Mouse (Mus musculus): ENCODE data around the gene Naga. TPM values are rescaled to one million over a fixed set of nuclear protein-coding genes. Genes with fewer than 3 reads are reported as not detected.

The Naga gene
- polyA plus RNA-seq, 1 experiment from 2014 or later, result 38.7 TPM

DNA sequence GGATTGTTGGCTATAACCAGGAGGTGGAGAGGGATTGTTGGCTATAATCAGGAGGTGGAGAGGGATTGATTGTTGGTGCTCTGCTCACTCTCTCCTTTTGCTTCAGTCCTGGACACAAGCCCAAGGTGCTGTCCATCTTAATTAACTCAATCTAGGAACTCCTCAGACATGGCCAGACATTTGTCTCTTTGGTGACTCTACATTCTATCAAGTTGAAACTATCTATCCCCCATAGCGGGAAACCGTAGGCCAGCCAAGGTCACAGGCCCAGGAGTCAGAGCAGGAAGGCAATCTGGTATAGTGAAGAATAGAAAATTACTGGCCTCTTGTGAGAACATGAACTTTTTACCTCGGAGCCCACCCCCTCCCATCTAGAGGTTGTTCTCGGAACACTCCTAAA lies 23.5 kb upstream of the Naga start:
- Histone ChIP-seq H3K27ac (no peak overlapping the region), H3K36me3 (replicated peaks; ENCODE audit: control insufficient read depth, insufficient read depth) (no peaks in the 10 kb centered on the region), H3K4me1 (replicated peaks; ENCODE audit: control insufficient read depth, insufficient read depth, low read length) (no peaks in the 10 kb centered on the region), H3K4me3 (replicated peaks; ENCODE audit: low read length) (no peak overlapping the region), H3K4me2 (replicated peaks) (no peak overlapping the region), H3K27me3 (ENCODE audit: control insufficient read depth, insufficient read depth, low read length) (no peaks in the 10 kb centered on the region), H3K9me3 (ENCODE audit: control insufficient read depth, low read length) (no peaks in the 10 kb centered on the region), H3K9ac (no peak overlapping the region)
- no peak for DNase-seq (ENCODE audit: low spot score)
- ATAC-seq (ENCODE audit: low FRiP score), result no peak
- 98% methylated on average over 4 of the region's 4 CpGs for WGBS

GRCm38 (mm10) chr15:82361459-82362018 lies 22.8 kb upstream of the Naga start:
- ATAC-seq (ENCODE audit: low FRiP score) (no peak), DNase-seq (ENCODE audit: low spot score) (no peak)
- no peak overlapping the region for H3K27ac ChIP-seq
- H3K4me1 ChIP-seq (replicated peaks; ENCODE audit: control insufficient read depth, insufficient read depth, low read length), result no peaks in the 10 kb centered on the region
- 79% methylated on average over 11 of the region's 11 CpGs for WGBS
- H3K4me3 ChIP-seq (replicated peaks; ENCODE audit: low read length), result no peak overlapping the region
- H3K9ac ChIP-seq, result no peak overlapping the region
- no peak overlapping the region for H3K4me2 ChIP-seq (replicated peaks)
- H3K36me3 ChIP-seq (replicated peaks; ENCODE audit: control insufficient read depth, insufficient read depth), result no peaks in the 10 kb centered on the region
- no peaks in the 10 kb centered on the region for H3K27me3 ChIP-seq (ENCODE audit: control insufficient read depth, insufficient read depth, low read length)
- H3K9me3 ChIP-seq (ENCODE audit: control insufficient read depth, low read length), result no peaks in the 10 kb centered on the region

DNA sequence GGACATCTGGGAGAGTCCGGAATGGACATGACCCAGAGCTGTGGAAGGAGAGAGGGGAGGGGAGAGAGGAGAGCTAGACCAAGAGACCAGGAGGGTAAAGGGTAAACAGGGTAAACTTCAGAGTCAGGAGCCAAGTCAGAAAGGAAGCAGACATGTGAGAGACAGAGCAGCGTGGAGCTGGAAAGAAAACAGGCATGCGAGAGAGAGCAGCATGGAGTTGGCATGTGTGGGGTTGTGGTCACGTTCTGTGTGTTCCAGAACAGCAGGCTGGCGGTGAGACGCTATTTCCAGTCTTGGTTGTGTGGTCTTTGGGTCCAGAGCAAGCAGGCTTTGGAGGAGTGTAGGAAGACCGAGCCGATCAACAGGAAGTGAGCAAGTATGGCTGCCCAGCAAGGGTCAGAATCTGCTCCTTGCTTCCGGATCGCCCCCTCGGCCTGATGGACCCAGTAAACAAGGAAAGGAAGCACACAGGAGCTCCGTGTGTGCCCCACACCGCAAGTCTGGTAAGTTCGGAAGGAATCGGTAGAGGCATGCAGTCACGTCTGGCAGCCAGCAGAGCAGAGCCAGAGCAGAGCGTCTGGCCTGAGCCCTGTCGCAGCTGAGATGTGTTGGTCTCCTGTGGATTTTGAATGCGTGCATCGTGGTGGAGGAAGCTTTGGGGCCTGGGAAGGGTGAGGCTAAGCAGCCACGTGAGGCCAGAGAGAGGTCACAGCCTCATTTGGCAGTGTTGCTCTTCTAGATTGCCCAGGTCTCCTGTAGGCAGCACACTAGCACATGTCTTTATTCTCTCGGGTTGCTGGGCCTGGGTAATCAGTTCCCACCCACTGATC lies 19.9 kb upstream of the Naga start:
- H3K27ac ChIP-seq, result no peak overlapping the region
- H3K9ac ChIP-seq, result no peak overlapping the region
- ATAC-seq (ENCODE audit: low FRiP score) (no peak), DNase-seq (ENCODE audit: low spot score) (no peak)
- peaks cover 8% of the 10 kb centered on the region; the same call in 1 of the 2 replicates for H3K4me1 ChIP-seq (replicated peaks; ENCODE audit: control insufficient read depth, insufficient read depth, low read length)
- no peak overlapping the region for H3K4me2 ChIP-seq (replicated peaks)
- no peak overlapping the region for H3K4me3 ChIP-seq (replicated peaks; ENCODE audit: low read length)
- no peaks in the 10 kb centered on the region for H3K9me3 ChIP-seq (ENCODE audit: control insufficient read depth, low read length)
- H3K36me3 ChIP-seq (replicated peaks; ENCODE audit: control insufficient read depth, insufficient read depth), result no peaks in the 10 kb centered on the region
- 66% methylated on average over 22 of the region's 22 CpGs for WGBS
- no peaks in the 10 kb centered on the region for H3K27me3 ChIP-seq (ENCODE audit: control insufficient read depth, insufficient read depth, low read length)

DNA sequence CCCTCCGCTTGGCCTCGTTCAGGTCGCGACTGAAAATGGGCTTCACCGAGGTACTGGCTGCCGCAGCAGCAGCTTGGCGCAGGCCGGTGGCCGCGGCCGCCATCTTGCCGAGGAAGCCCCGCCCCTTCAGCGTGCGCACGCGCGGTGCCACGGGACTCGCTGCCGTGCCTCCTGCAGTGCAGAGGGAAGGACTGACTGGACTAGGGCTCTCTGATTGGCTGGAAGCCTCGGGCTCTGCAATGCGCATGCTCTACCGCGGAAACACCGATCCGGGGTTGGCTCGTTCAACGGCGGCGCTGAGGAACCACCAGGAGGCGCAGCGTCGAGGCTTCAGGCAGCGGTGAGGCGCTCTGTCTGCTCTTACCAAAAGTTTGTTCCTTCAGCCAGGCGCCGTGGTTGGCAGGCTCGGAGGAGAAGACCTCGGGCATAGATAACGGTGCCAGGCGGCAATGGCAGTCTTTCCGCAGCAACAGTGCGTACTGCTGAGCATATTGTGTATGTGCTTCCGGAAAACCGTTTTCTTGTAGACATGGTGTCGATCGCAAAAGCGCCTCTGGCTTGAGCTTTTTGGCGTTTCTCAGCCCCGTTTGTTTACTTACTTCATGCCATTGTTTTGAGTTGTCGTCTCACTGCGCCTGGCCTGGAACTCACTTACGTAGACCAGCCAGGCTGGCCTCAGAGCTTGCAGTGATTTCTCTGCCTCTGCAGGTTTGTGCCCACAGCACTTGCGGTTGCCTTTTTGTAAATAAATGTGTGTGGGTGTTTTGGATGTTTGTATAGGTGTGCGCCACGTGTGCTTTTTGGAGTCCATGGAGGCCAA lies 15.6 kb upstream of the Naga start, which contains the start of gene Ndufa6:
Gene Ndufa6 (minus strand): TSS at position 197 of the 820 bp plus-strand sequence.
- no peaks in the 10 kb centered on the region for H3K9me3 ChIP-seq (ENCODE audit: control insufficient read depth, low read length)
- H3K9ac ChIP-seq, result peak within 1 kb of the TSS; percentile 95
- ATAC-seq (ENCODE audit: low FRiP score), result peak; percentile 98
- 2% methylated on average over 57 of the region's 57 CpGs for WGBS
- peak within 1 kb of the TSS; percentile 85 for H3K27ac ChIP-seq
- peak within 1 kb of the TSS; percentile 80 for H3K4me3 ChIP-seq (replicated peaks; ENCODE audit: low read length)
- peaks cover 18% of the 10 kb centered on the region for H3K4me1 ChIP-seq (replicated peaks; ENCODE audit: control insufficient read depth, insufficient read depth, low read length)
- H3K36me3 ChIP-seq (replicated peaks; ENCODE audit: control insufficient read depth, insufficient read depth), result peaks cover 17% of the 10 kb centered on the region
- no peaks in the 10 kb centered on the region for H3K27me3 ChIP-seq (ENCODE audit: control insufficient read depth, insufficient read depth, low read length)
- H3K4me2 ChIP-seq (replicated peaks), result peak within 1 kb of the TSS; percentile 81
- peak; percentile 97 for DNase-seq (ENCODE audit: low spot score)

DNA sequence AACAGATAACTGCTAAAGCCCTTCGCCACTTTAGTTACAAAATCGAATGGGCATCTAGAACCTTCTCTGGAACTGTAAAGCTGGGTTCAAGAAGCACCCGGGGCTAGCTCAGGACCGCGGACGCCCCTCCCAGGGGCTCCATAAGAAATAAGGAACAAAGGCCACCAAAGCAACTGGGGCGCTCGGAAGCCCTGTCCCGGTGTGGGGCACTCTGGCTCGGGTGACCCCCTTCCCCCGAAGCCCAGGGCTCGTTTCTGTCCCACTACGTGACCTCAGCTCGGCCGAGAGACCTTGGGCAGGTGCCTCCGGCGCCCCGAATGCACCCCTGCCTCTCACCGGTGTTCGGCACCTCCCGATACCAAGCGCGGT lies 15.0 kb upstream of the Naga start:
- Histone ChIP-seq H3K4me1 (replicated peaks; ENCODE audit: control insufficient read depth, insufficient read depth, low read length) (peaks cover 18% of the 10 kb centered on the region), H3K36me3 (replicated peaks; ENCODE audit: control insufficient read depth, insufficient read depth) (peaks cover 23% of the 10 kb centered on the region), H3K9me3 (ENCODE audit: control insufficient read depth, low read length) (no peaks in the 10 kb centered on the region), H3K27me3 (ENCODE audit: control insufficient read depth, insufficient read depth, low read length) (no peaks in the 10 kb centered on the region), H3K4me3 (replicated peaks; ENCODE audit: low read length) (peak overlapping the region; percentile 80), H3K4me2 (replicated peaks) (peak overlapping the region; percentile 68), H3K9ac (peak overlapping the region; percentile 95), H3K27ac (peak overlapping the region; percentile 85)
- DNase-seq (ENCODE audit: low spot score) (no peak), ATAC-seq (ENCODE audit: low FRiP score) (no peak; the same call in 1 of the 2 replicates)
- WGBS, result under 1% methylated on average over 23 of the region's 23 CpGs

- H3K9me3 ChIP-seq (ENCODE audit: control insufficient read depth, low read length), result no peaks in the 10 kb centered on the region
- no peak for DNase-seq (ENCODE audit: low spot score)
- H3K4me2 ChIP-seq (replicated peaks), result peak overlapping the region; percentile 68
- no peak for ATAC-seq (ENCODE audit: low FRiP score)
- H3K36me3 ChIP-seq (replicated peaks; ENCODE audit: control insufficient read depth, insufficient read depth), result peaks cover 28% of the 10 kb centered on the region
- peak overlapping the region; percentile 80 for H3K4me3 ChIP-seq (replicated peaks; ENCODE audit: low read length)
- no peaks in the 10 kb centered on the region for H3K27me3 ChIP-seq (ENCODE audit: control insufficient read depth, insufficient read depth, low read length)
- H3K9ac ChIP-seq, result peak overlapping the region; percentile 95
- WGBS, result 34% methylated on average over 14 of the region's 14 CpGs
- H3K4me1 ChIP-seq (replicated peaks; ENCODE audit: control insufficient read depth, insufficient read depth, low read length), result peaks cover 18% of the 10 kb centered on the region
- H3K27ac ChIP-seq, result peak overlapping the region; percentile 85
Observed at GRCm38 (mm10) chr15:82353078-82353744, 14.5 kb upstream of the Naga start.

DNA sequence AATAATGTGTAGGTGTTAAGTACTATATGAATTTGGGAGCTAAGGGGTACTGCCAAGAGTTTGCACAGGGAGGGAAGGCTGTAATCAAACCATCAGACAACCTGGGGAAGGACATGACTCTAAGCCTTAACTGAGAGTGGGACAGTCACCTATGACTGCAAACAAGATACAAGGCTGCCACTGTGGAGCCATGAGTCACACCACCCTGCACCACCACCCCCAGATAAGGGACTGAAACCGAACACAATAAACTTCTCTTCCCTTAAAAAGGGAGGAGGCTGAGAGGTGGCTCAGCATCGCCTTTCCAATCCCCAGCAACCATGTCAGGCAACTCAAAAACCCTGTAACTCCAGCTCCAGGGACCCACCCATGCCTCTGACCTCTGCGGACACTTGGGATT lies 12.8 kb upstream of the Naga start:
- Histone ChIP-seq H3K9ac (no peak overlapping the region), H3K36me3 (replicated peaks; ENCODE audit: control insufficient read depth, insufficient read depth) (peaks cover 36% of the 10 kb centered on the region), H3K4me1 (replicated peaks; ENCODE audit: control insufficient read depth, insufficient read depth, low read length) (peaks cover 30% of the 10 kb centered on the region), H3K27me3 (ENCODE audit: control insufficient read depth, insufficient read depth, low read length) (no peaks in the 10 kb centered on the region), H3K27ac (no peak overlapping the region), H3K4me2 (replicated peaks) (no peak overlapping the region), H3K9me3 (ENCODE audit: control insufficient read depth, low read length) (no peaks in the 10 kb centered on the region), H3K4me3 (replicated peaks; ENCODE audit: low read length) (no peak overlapping the region)
- DNase-seq (ENCODE audit: low spot score), result no peak
- WGBS, result 87% methylated on average over 3 of the region's 3 CpGs
- ATAC-seq (ENCODE audit: low FRiP score), result no peak

GRCm38 (mm10) chr15:82350349-82350748 lies 11.6 kb upstream of the Naga start:
- no peak for DNase-seq (ENCODE audit: low spot score)
- WGBS, result 91% methylated on average over 4 of the region's 4 CpGs
- Histone ChIP-seq H3K4me3 (replicated peaks; ENCODE audit: low read length) (no peak overlapping the region), H3K27me3 (ENCODE audit: control insufficient read depth, insufficient read depth, low read length) (no peaks in the 10 kb centered on the region), H3K9ac (no peak overlapping the region), H3K4me1 (replicated peaks; ENCODE audit: control insufficient read depth, insufficient read depth, low read length) (peaks cover 30% of the 10 kb centered on the region), H3K36me3 (replicated peaks; ENCODE audit: control insufficient read depth, insufficient read depth) (peaks cover 36% of the 10 kb centered on the region), H3K27ac (no peak overlapping the region), H3K9me3 (ENCODE audit: control insufficient read depth, low read length) (no peaks in the 10 kb centered on the region), H3K4me2 (replicated peaks) (no peak overlapping the region)
- no peak for ATAC-seq (ENCODE audit: low FRiP score)

DNA sequence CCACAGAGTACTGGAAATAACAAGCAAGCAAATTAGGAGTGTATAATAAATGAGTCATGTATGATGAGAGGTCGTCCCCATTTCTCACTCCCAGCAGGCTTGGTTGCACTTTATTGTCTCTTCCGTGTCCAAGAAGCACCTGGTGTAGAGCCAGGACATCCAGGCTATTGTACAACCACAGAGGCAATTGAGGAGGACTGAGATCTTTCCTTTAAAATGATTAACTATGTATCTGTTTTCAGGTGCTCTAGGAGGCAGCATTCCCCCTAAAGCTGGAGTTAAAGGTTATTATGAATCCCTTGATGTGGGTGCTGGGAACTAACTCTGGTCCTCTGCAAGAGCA lies 10.2 kb upstream of the Naga start:
- WGBS, result 93% methylated on average over 2 of the region's 2 CpGs
- peaks cover 36% of the 10 kb centered on the region for H3K36me3 ChIP-seq (replicated peaks; ENCODE audit: control insufficient read depth, insufficient read depth)
- DNase-seq (ENCODE audit: low spot score) (no peak), ATAC-seq (ENCODE audit: low FRiP score) (no peak)
- no peak overlapping the region for H3K4me2 ChIP-seq (replicated peaks)
- peaks cover 22% of the 10 kb centered on the region for H3K4me1 ChIP-seq (replicated peaks; ENCODE audit: control insufficient read depth, insufficient read depth, low read length)
- no peaks in the 10 kb centered on the region for H3K27me3 ChIP-seq (ENCODE audit: control insufficient read depth, insufficient read depth, low read length)
- H3K27ac ChIP-seq, result no peak overlapping the region
- H3K9me3 ChIP-seq (ENCODE audit: control insufficient read depth, low read length), result no peaks in the 10 kb centered on the region
- H3K9ac ChIP-seq, result no peak overlapping the region
- no peak overlapping the region for H3K4me3 ChIP-seq (replicated peaks; ENCODE audit: low read length)

Data from hindbrain, embryonic 14.5 days (tissue).